Mouse (Mus musculus): ENCODE measurements around the gene Fam186b.

Fam186b gene

DNA sequence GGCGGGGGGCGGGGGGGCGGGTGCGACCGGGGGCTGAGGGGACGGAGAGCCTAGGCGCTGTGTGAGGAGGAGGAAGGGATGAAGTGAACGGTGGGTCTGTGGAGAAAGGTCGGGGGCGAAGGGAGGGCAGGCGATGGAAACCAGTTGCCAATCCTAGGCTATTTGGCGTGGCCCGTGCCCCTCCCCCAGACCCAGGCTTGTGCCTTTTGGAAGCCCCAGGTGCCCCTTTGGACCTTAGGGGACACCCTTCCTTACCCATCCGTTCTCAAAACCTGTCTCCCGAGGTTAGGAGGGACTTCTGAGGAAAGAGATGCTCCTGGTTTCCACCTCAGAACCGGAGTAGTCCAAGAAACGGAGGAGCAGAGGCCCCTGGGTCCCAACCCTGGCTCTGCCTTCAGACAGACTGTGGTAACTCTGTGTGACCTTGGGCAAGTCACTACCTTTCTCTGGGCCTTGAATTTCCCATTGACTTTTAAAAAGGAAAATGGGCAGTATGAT is at the start of gene Fam186b:
Gene Fam186b (minus strand): TSS at position 405 of the 498 bp plus-strand sequence.
- peak in 1 of 2 experiments; percentile 50 for DNase-seq (ENCODE audit: low spot score in 2 of 2)

DNA sequence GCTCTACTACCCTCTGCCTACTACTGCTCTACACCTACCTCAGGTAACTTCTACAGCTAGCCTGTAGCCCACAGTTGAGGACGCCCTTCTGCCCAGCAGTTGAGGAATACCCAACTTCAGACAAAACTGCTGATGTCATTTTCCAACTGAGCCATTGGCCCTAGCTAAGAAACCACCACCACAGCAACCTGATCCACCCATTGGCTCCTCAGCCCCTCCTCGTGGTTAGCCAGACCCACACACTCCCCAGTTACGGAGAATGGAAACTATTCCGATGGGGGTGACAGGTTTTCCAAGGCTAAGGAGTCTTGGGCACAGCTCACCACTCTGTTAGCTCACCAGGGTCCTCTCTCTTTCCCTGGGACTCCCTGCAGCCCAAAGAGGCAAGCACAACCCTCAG is 49.3 kb upstream of the Fam186b start:
- no peak for DNase-seq (ENCODE audit: low spot score in 2 of 2)

GRCm38 (mm10) chr15:99344148-99344870 is 48.6 kb upstream of the Fam186b start:
- no peak for DNase-seq (ENCODE audit: low spot score in 2 of 2)

DNA sequence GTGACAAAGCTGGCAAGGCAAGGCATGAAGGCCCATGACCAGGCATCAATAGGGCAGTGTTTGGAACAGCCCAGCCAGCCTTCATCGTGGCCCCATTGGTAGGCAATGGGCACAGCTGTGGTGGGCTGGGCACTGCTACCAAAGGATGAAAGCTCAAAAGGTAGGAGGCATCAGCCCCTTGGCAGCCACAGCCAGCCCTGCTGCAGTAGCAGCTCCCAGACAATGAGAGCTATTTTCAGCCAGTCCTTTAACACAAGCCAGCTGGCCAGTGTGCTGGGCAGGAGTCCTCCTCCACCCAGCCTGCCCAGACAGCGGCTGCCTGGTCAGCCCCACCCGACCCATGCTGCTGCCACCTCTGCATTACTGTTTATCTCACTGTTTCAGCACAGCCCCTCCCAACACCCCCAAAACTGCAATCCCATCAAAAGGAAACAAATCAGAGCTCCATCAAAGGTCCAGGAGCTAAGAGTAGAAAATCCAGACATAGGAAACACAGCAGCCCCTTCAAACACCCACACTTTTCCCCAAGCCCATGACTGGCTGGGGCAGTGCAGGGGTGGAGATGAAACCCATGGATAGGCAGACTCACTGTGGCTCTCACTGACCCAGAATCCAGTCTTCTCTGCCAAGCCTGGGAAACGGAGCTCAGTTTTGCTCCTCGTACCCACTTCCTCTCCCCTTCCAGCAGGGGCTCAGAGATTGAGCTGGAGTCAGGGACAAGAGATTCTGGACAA is 47.9 kb upstream of the Fam186b start:
- peak in 1 of 2 experiments; percentile 45 for DNase-seq (ENCODE audit: low spot score in 2 of 2)

GRCm38 (mm10) chr15:99342194-99342981 is 46.7 kb upstream of the Fam186b start:
- no peak for DNase-seq (ENCODE audit: low spot score in 2 of 2)

GRCm38 (mm10) chr15:99341102-99341501 is 45.4 kb upstream of the Fam186b start:
- DNase-seq (ENCODE audit: low spot score in 2 of 2) = no peak

- DNase-seq (ENCODE audit: low spot score in 2 of 2) = no peak
Observed at GRCm38 (mm10) chr15:99339669-99340068, 44.0 kb upstream of the Fam186b start.

DNA sequence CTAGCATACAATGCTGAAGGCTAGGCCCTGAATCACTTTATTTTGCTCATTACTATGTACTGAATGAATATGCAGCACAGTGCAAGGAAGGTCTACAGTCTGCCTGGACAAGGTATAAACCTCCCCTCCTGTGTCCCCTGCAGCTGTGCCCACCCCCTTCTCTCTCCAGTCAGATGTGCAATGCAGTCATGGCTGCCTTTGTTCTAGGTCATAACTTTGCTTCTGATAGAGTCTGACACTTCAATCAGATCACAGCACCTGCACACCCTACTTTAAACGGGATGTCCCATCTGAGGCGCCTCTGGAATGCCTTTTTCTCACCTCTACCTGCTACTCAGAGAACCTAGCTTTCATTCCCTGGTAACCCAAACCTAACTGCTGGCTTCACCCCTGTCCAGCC is 43.2 kb upstream of the Fam186b start:
- no peak for DNase-seq (ENCODE audit: low spot score in 2 of 2)

GRCm38 (mm10) chr15:99335801-99336320 is 40.2 kb upstream of the Fam186b start:
- no peak for DNase-seq (ENCODE audit: low spot score in 2 of 2)

- peak in 1 of 2 experiments; percentile 63 for DNase-seq (ENCODE audit: low spot score in 2 of 2)
Observed at GRCm38 (mm10) chr15:99334500-99334899, 38.8 kb upstream of the Fam186b start.

GRCm38 (mm10) chr15:99333676-99334065 is 38.0 kb upstream of the Fam186b start:
- DNase-seq (ENCODE audit: low spot score in 2 of 2) = no peak

DNA sequence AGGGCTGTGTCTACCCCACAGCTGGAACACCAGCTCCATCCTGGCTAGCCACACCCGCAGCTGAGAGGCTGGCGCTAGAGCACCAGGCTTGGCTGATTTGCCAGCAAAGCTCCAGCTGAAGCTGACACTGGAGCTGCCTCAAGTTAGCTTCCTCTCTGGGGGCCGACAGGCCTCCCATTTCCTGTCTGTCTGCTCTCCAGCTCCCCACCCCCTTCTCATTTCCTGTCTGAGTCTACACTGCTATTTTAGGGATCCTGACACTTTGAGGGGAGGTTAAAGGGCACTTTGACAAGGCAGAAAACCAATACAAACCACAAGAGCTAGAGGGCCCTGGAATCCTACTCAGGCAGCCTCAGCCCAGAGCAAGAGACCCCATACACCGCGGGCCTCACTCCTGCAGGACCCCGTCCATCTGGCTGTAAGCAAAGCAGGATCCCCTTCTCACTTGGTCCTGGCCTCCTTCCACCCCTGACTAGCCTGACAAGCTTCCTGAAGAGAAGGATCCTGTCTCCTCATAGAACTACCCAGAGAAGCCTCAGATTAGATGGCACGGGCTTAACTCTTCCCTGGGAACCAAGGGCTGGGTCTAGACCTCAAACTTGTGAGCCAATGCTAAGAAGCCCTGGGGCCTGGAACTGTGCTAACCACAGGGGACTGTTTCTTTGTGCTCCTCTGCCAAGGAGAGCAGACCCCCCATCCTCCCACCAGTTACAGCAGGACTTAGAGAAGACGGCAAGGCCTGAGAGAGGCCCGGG is 37.4 kb upstream of the Fam186b start:
- DNase-seq (ENCODE audit: low spot score in 2 of 2) = no peak

GRCm38 (mm10) chr15:99332111-99332510 is 36.4 kb upstream of the Fam186b start:
- no peak for DNase-seq (ENCODE audit: low spot score in 2 of 2)

GRCm38 (mm10) chr15:99331341-99331740 is 35.7 kb upstream of the Fam186b start:
- DNase-seq (ENCODE audit: low spot score in 2 of 2) = no peak

- DNase-seq (ENCODE audit: low spot score in 2 of 2) = no peak
Observed at GRCm38 (mm10) chr15:99330324-99330723, 34.6 kb upstream of the Fam186b start.

DNA sequence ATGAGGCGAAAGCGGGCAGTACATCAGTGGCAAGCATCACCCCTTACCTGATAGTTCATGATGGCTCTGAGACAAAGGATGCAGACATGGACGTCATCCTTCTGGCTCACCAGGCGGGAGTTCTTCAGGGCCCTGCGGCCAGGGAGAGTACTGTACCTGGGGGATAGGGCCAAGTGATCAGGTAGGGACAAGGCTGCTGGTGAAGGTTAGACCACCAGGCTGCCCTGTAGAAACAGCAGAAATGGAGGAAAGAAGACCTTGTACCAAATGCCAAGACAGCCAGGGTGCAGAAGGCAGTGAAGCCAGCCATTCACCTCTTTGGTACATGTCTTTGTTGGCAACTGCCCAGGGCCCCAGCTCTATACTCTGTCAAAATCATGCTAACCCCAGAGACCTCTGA is 32.3 kb upstream of the Fam186b start:
- no peak for DNase-seq (ENCODE audit: low spot score in 2 of 2)

DNA sequence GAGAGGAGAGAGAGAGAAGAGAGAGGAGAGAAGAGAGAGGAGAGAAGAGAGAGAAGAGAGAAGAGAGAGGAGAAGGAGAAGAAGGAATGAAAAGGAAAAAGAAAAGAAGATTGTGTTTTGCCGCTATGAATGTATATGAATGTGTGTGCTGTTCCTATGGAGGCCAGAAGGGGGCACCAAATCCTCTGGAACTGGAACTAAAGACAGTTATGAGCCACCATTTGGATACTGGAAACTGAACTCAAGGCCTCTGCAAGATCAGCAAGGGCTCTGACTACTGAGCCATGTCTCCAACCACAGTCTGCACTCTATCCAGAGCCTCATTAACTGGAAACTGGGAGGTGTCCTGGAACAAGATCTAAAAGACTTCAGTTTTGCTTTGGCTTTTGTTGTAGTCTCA is 31.3 kb upstream of the Fam186b start:
- no peak for DNase-seq (ENCODE audit: low spot score in 2 of 2)

DNA sequence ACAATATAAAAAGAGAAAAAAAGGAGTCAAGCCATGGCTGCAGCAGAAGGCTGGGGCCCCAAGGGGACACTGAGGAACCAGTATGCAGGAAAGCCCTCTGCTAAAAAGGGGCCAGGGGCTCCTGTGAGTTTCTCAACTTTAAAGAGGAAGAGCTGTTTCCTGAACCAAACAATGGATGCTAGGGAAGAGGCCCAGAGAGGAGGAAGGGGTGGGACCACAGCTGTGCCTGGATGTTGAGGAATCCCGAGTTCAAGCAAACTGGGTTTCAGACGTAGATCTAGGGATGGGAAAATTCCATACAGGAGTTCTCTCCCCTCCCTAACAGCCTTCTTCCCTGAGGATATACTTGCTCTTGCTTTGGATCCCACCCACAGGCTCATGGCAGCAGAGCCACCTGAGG is 30.7 kb upstream of the Fam186b start:
- no peak for DNase-seq (ENCODE audit: low spot score in 2 of 2)

- no peak for DNase-seq (ENCODE audit: low spot score in 2 of 2)
Observed at GRCm38 (mm10) chr15:99325598-99325997, 29.9 kb upstream of the Fam186b start.

- DNase-seq (ENCODE audit: low spot score in 2 of 2) = no peak
Observed at GRCm38 (mm10) chr15:99324151-99324550, 28.5 kb upstream of the Fam186b start.

GRCm38 (mm10) chr15:99320978-99321377 is 25.3 kb upstream of the Fam186b start:
- DNase-seq (ENCODE audit: low spot score in 2 of 2) = no peak

All from cerebellum, postnatal 4 days (tissue).